Mouse (Mus musculus): ENCODE measurements around the gene Helz2. TPM values are rescaled to one million over a fixed set of nuclear protein-coding genes. Genes with fewer than 3 reads are reported as not detected.
"Not testable (repeated sequence)": the region's sequence is repeated elsewhere in the genome, so short reads cannot be mapped to it uniquely, and the experiment has no call there.

Helz2 gene
- total RNA-seq, 2 experiments from 2014 or later = 5.6 to 6.0 TPM

- ATAC-seq (replicated peaks; ENCODE audit: poor library complexity, severe bottlenecking) = no peak
Measured at GRCm38 (mm10) chr2:181202422-181202821, 39.4 kb downstream of the Helz2 start, which contains the start of gene Ptk6. Gene Ptk6, minus strand, starts transcription at chr2:181202789.

- ATAC-seq (replicated peaks; ENCODE audit: poor library complexity, severe bottlenecking) = no peak
Measured at GRCm38 (mm10) chr2:181201606-181202005, 40.2 kb downstream of the Helz2 start.

GRCm38 (mm10) chr2:181196628-181197300, 45.1 kb downstream of the Helz2 start:
- ATAC-seq (replicated peaks; ENCODE audit: poor library complexity, severe bottlenecking) = no peak

- ATAC-seq (replicated peaks; ENCODE audit: poor library complexity, severe bottlenecking) = peak; percentile 83
Measured at GRCm38 (mm10) chr2:181193044-181193443, 48.8 kb downstream of the Helz2 start.

- no peak for ATAC-seq (replicated peaks; ENCODE audit: poor library complexity, severe bottlenecking)
Measured at GRCm38 (mm10) chr2:181191936-181192335, 49.9 kb downstream of the Helz2 start.

GRCm38 (mm10) chr2:181191385-181191784, 50.4 kb downstream of the Helz2 start:
- ATAC-seq (replicated peaks; ENCODE audit: poor library complexity, severe bottlenecking) = not testable (repeated sequence)

GRCm38 (mm10) chr2:181189321-181189720, 52.5 kb downstream of the Helz2 start:
- ATAC-seq (replicated peaks; ENCODE audit: poor library complexity, severe bottlenecking) = no peak

- ATAC-seq (replicated peaks; ENCODE audit: poor library complexity, severe bottlenecking) = no peak
Measured at GRCm38 (mm10) chr2:181188681-181189080, 53.1 kb downstream of the Helz2 start.

GRCm38 (mm10) chr2:181187121-181188000, 54.5 kb downstream of the Helz2 start, which contains the start of gene Ppdpf:
Gene Ppdpf, plus strand, starts transcription at chr2:181187247.
- ATAC-seq (replicated peaks; ENCODE audit: poor library complexity, severe bottlenecking) = peak; percentile 86

- peak; percentile 75 for ATAC-seq (replicated peaks; ENCODE audit: poor library complexity, severe bottlenecking)
Measured at GRCm38 (mm10) chr2:181186635-181187034, 55.2 kb downstream of the Helz2 start.

- no peak for ATAC-seq (replicated peaks; ENCODE audit: poor library complexity, severe bottlenecking)
Measured at GRCm38 (mm10) chr2:181180898-181181297, 60.9 kb downstream of the Helz2 start.

- ATAC-seq (replicated peaks; ENCODE audit: poor library complexity, severe bottlenecking) = no peak
Measured at GRCm38 (mm10) chr2:181178471-181178870, 63.4 kb downstream of the Helz2 start.

- no peak for ATAC-seq (replicated peaks; ENCODE audit: poor library complexity, severe bottlenecking)
Measured at GRCm38 (mm10) chr2:181178015-181178414, 63.8 kb downstream of the Helz2 start.

Other genes with a start within 250 kb of the Helz2 start
- gene Chrna4, start 198.5 kb downstream of the Helz2 start, total RNA-seq (2014; fragmentation: Nextera tagmentation) = not detected in 2 replicates
- not detected in 2 replicates for gene Chrna4, start 198.5 kb downstream of the Helz2 start, total RNA-seq (2017)
- not detected in 2 replicates for gene Kcnq2, start 106.7 kb downstream of the Helz2 start, total RNA-seq (2014; fragmentation: Nextera tagmentation)
- not detected in 2 replicates for gene Kcnq2, start 106.7 kb downstream of the Helz2 start, total RNA-seq (2017)
- gene Eef1a2, start 85.0 kb downstream of the Helz2 start, total RNA-seq (2014; fragmentation: Nextera tagmentation) = not detected in 2 replicates
- gene Eef1a2, start 85.0 kb downstream of the Helz2 start, total RNA-seq (2017) = not detected in 2 replicates
- gene Ppdpf, start 54.8 kb downstream of the Helz2 start, total RNA-seq (2014; fragmentation: Nextera tagmentation) = 82.3 and 90.4 TPM in 2 replicates
- gene Ppdpf, start 54.8 kb downstream of the Helz2 start, total RNA-seq (2017) = 70.3 and 77.7 TPM in 2 replicates
- not detected in 2 replicates for gene Ptk6, start 39.2 kb downstream of the Helz2 start, total RNA-seq (2014; fragmentation: Nextera tagmentation)
- gene Ptk6, start 39.2 kb downstream of the Helz2 start, total RNA-seq (2017) = not detected in 2 replicates
- gene Srms, start 28.8 kb downstream of the Helz2 start, total RNA-seq (2014; fragmentation: Nextera tagmentation) = not detected in 2 replicates
- not detected in 2 replicates for gene Srms, start 28.8 kb downstream of the Helz2 start, total RNA-seq (2017)
- gene Fndc11, start 22.0 kb downstream of the Helz2 start, total RNA-seq (2014; fragmentation: Nextera tagmentation) = not detected in 2 replicates
- gene Fndc11, start 22.0 kb downstream of the Helz2 start, total RNA-seq (2017) = not detected in 2 replicates
- 11.8 and 15.3 TPM in 2 replicates for gene Gmeb2, start 46.0 kb upstream of the Helz2 start, total RNA-seq (2014; fragmentation: Nextera tagmentation)
- 10.4 and 16.5 TPM in 2 replicates for gene Gmeb2, start 46.0 kb upstream of the Helz2 start, total RNA-seq (2017)
- not detected in 2 replicates for gene Stmn3, start 72.5 kb upstream of the Helz2 start, total RNA-seq (2014; fragmentation: Nextera tagmentation)
- gene Stmn3, start 72.5 kb upstream of the Helz2 start, total RNA-seq (2017) = not detected in 2 replicates
- gene Rtel1, start 77.7 kb upstream of the Helz2 start, total RNA-seq (2014; fragmentation: Nextera tagmentation) = 63.9 and 85.0 TPM in 2 replicates
- gene Rtel1, start 77.7 kb upstream of the Helz2 start, total RNA-seq (2017) = 30.1 and 47.5 TPM in 2 replicates
- 12.8 and 18.3 TPM in 2 replicates for gene Zgpat, start 122.9 kb upstream of the Helz2 start, total RNA-seq (2014; fragmentation: Nextera tagmentation)
- 29.8 and 35.7 TPM in 2 replicates for gene Zgpat, start 122.9 kb upstream of the Helz2 start, total RNA-seq (2017)
- gene Arfrp1, start 123.4 kb upstream of the Helz2 start, total RNA-seq (2014; fragmentation: Nextera tagmentation) = 34.1 and 43.2 TPM in 2 replicates
- gene Arfrp1, start 123.4 kb upstream of the Helz2 start, total RNA-seq (2017) = 38.6 and 39.2 TPM in 2 replicates
- 24.1 and 24.9 TPM in 2 replicates for gene Lime1, start 138.1 kb upstream of the Helz2 start, total RNA-seq (2014; fragmentation: Nextera tagmentation)
- 6.9 and 20.8 TPM in 2 replicates for gene Lime1, start 138.1 kb upstream of the Helz2 start, total RNA-seq (2017)
- gene Zbtb46, start 217.4 kb upstream of the Helz2 start, total RNA-seq (2014; fragmentation: Nextera tagmentation) = 1.1 TPM in 1 of 2 replicates, not detected in the other
- 0.13 and 0.15 TPM in 2 replicates for gene Zbtb46, start 217.4 kb upstream of the Helz2 start, total RNA-seq (2017)